Mouse (Mus musculus) hindbrain, postnatal 0 days (tissue): Measurements from ENCODE around the gene Mrpl50. TPM values are rescaled to one million over a fixed set of nuclear protein-coding genes. Genes with fewer than 3 reads are reported as not detected.
"Not testable (repeated sequence)": the region's sequence is repeated elsewhere in the genome, so short reads cannot be mapped to it uniquely, and the experiment has no call there.

Experiments used
- ATAC-seq: fragments of 200-750 bp; cut with Nextera tagmentation; 2 replicates; pipeline ENCODE4 v1.8.0; 2017; ENCODE audit warnings: mild to moderate bottlenecking, moderate TSS enrichment, moderate library complexity
- DNase-seq: peaks from one replicate; pipeline ENCODE4 v3.0.0-alpha.2; 2015; ENCODE audit warnings: low spot score
- H3K27ac ChIP-seq: fragments of 300-500 bp; sonication (generic); 2 replicates; pipeline ENCODE4 v1.5.1; 2014; ENCODE audit warnings: mild to moderate bottlenecking
- H3K27me3 ChIP-seq: fragments of 300-500 bp; sonication (generic); 2 replicates; pipeline ENCODE4 v1.6.1; 2014; ENCODE audit warnings: low read length, mixed read lengths; ENCODE audit not compliant: insufficient read depth
- H3K36me3 ChIP-seq: fragments of 300-500 bp; sonication (generic); 2 replicates; pipeline ENCODE4 v1.6.1; 2014; ENCODE audit warnings: low read length, mixed read lengths; ENCODE audit not compliant: insufficient read depth
- H3K4me1 ChIP-seq: fragments of 300-500 bp; sonication (generic); 2 replicates; pipeline ENCODE4 v1.6.1; 2014; ENCODE audit warnings: antibody characterized with exemption, low read length, mixed read lengths; ENCODE audit not compliant: insufficient read depth
- H3K4me2 ChIP-seq: fragments of 300-500 bp; sonication (generic); 2 replicates; pipeline ENCODE4 v1.6.1; 2014; ENCODE audit warnings: low read depth, mild to moderate bottlenecking, low read length, moderate library complexity, mixed read lengths
- H3K4me3 ChIP-seq: fragments of 300-500 bp; sonication (generic); 2 replicates; pipeline ENCODE4 v1.5.1; 2014; ENCODE audit warnings: low read length
- H3K9ac ChIP-seq: fragments of 300-500 bp; sonication (generic); replicated peaks from 2 replicates; pipeline ENCODE4 v1.6.1; 2014; ENCODE audit warnings: mild to moderate bottlenecking, low read length, moderate library complexity, mixed read lengths
- H3K9me3 ChIP-seq: fragments of 300-500 bp; sonication (generic); 2 replicates; pipeline ENCODE4 v1.6.1; 2016; ENCODE audit warnings: low read length, mixed read lengths
- CTCF ChIP-seq: IDR thresholded peaks from 2 replicates; pipeline ENCODE4 v1.5.1; 2016; ENCODE audit warnings: antibody characterized with exemption, control low read depth, low read depth
- WGBS: fragments of 180-500 bp; shearing (Covaris S2); extraction: QIAGEN DNeasy Blood & Tissue Kit; methylation state at CpG from one replicate; pipeline ENCODE4 v1.1.7; 2014; 5-methylcytosine and 5-hydroxymethylcytosine counted together
- polyA plus RNA-seq: library from polyadenylated mRNA; unstranded; fragments of >200 nt; fragmentation: Nextera tagmentation; extraction: Ambion mirVana; gene quantifications from 2 replicates; pipeline ENCODE4 v1.2.1, GENCODE M21; 2015
- total RNA-seq: library from RNA; depleted of rRNA; stranded (reverse); fragments of >200 nt; gene quantifications from 2 replicates; pipeline ENCODE4 v1.2.3, GENCODE M21; 2014

Gene Mrpl50
- total and polyA plus RNA-seq, 2 experiments from 2014 or later = 22.9 to 67.0 TPM

GRCm38 (mm10) chr4:49509183-49509582 is 11.7 kb downstream of the Mrpl50 start:
- no peak overlapping the region for H3K4me3 ChIP-seq
- TF ChIP-seq CTCF = no peak
- H3K9ac ChIP-seq = no peak overlapping the region
- no peak overlapping the region for H3K27ac ChIP-seq
- WGBS = 92% methylated on average over 2 of the region's 2 CpGs
- DNase-seq = no peak
- ATAC-seq = no peak
- no peak overlapping the region for H3K4me2 ChIP-seq
- H3K9me3 ChIP-seq = no peaks in the 10 kb centered on the region
- no peaks in the 10 kb centered on the region for H3K4me1 ChIP-seq
- H3K36me3 ChIP-seq = peaks cover 15% of the 10 kb centered on the region; the same call in 1 of the 2 replicates
- no peaks in the 10 kb centered on the region for H3K27me3 ChIP-seq

GRCm38 (mm10) chr4:49506386-49506785 is 14.5 kb downstream of the Mrpl50 start, which contains the start of gene Baat:
Gene Baat, minus strand, starts transcription at chr4:49506557.
- H3K4me1 ChIP-seq = no peaks in the 10 kb centered on the region
- WGBS = 84% methylated on average over 3 of the region's 3 CpGs
- H3K4me2 ChIP-seq = no peak within 1 kb of the TSS
- no peaks in the 10 kb centered on the region for H3K9me3 ChIP-seq
- H3K4me3 ChIP-seq = no peak within 1 kb of the TSS
- ATAC-seq (no peak), DNase-seq (no peak)
- no peaks in the 10 kb centered on the region for H3K36me3 ChIP-seq
- H3K9ac ChIP-seq = no peak within 1 kb of the TSS
- H3K27ac ChIP-seq = no peak within 1 kb of the TSS
- H3K27me3 ChIP-seq = no peaks in the 10 kb centered on the region
- TF ChIP-seq CTCF = no peak

DNA sequence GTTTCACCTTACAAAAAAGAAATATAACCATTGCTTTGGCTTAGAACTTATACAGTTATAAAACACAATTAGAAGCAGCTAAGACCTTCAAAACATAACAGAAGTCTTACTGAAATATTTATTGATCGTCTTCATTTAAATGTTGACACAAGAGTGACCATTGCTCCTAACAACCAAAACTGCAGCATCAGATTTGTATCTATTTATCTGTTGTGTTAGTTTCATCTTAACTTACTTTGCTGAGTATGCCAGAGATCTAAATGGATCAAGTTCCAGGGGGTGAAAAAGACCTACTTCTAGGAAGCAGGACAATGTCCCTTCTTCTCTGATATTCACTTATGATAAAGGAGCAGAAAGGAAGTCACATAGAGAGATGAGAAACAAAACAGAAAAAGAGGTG is 17.3 kb downstream of the Mrpl50 start:
- TF ChIP-seq CTCF = no peak
- ATAC-seq = no peak
- Histone ChIP-seq H3K9ac (no peak overlapping the region), H3K27me3 (no peaks in the 10 kb centered on the region), H3K36me3 (no peaks in the 10 kb centered on the region), H3K4me1 (no peaks in the 10 kb centered on the region), H3K27ac (no peak overlapping the region), H3K4me2 (no peak overlapping the region), H3K4me3 (no peak overlapping the region), H3K9me3 (no peaks in the 10 kb centered on the region)
- no peak for DNase-seq
- WGBS = 92% methylated on average over 1 of the region's 1 CpGs

DNA sequence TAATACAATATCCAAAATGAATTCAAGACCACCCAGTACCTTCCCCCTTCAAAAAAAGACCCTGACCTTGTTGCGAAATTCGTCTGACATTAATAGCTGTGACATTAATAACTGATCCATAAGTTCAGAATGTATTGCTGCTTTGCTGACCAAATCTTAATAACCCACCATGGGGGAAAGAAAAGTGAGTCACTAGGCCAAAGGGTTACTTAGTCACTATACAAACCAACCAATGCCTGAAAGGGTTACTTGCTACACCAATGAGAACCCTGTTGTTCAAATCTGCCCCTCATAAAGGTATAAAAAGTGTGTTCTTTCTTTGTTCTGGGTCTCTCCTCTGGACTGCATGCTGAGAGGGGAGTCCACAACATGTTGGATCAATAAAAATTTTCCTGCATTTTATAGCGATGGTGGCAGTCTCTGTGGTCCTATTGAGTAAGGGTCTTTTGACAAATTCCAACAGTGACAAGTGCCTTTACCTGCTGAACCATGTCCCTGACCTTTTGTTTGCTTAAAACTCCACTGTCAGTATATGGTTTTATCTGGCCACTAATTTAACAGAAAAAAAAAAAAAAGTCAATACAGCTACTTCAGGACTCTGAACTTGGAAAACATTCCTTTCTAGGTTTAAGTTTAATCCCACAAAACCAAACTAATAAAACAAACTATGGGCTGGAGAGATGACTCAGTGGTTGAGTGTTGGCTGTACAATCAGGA is 34.8 kb downstream of the Mrpl50 start:
- H3K27me3 ChIP-seq, DNase-seq, H3K27ac ChIP-seq, H3K9ac ChIP-seq, H3K4me3 ChIP-seq, H3K4me1 ChIP-seq, H3K4me2 ChIP-seq, H3K36me3 ChIP-seq, H3K9me3 ChIP-seq, ATAC-seq: not testable (repeated sequence)
- 73% methylated on average over 3 of the region's 3 CpGs for WGBS

DNA sequence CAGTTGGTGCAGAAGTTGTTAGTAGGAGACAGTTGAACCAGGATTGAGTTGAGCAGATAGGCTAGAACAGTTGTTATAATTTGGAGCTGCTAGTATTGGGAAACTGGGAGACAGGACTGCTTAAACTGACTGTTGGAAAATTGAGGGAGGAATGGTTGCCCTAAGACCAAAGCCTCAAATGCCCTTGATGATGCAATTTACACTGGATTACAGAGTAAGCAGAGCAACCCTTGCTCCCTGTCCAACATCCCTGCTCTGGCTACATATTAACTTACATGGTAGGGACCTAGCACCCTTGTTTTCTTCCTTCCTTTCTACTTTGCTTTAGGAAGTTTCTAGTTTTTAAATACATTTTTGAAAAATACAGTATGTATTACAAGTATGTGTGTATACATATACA is 35.5 kb downstream of the Mrpl50 start:
- Histone ChIP-seq H3K27me3 (no peaks in the 10 kb centered on the region), H3K36me3 (no peaks in the 10 kb centered on the region), H3K4me1 (no peaks in the 10 kb centered on the region), H3K9ac (no peak overlapping the region), H3K4me3 (no peak overlapping the region), H3K27ac (no peak overlapping the region), H3K4me2 (no peak overlapping the region), H3K9me3 (no peaks in the 10 kb centered on the region)
- ATAC-seq = no peak
- TF ChIP-seq CTCF = no peak
- no peak for DNase-seq

DNA sequence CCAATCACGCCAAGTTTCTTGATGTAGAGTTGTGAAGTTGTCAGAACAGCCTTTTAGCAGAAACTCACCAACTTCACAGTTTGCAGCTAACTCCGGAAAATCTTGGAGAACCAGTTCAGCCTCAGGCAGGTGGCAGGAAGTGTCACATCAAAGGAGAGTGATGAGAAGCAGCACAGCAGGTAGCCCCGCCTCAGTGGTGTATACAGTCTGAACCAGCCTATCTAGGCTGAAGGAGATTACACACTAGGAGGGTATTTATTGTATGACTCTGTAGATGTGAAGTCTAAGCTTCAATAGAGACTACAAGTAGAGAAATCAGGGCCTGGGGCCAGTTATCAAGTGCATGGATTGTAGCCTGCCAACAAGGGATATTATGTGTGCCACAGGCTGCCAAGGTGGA is 40.0 kb downstream of the Mrpl50 start:
- no peaks in the 10 kb centered on the region for H3K27me3 ChIP-seq
- no peak overlapping the region for H3K9ac ChIP-seq
- H3K9me3 ChIP-seq = no peaks in the 10 kb centered on the region
- DNase-seq (no peak), ATAC-seq (no peak)
- H3K4me3 ChIP-seq = no peak overlapping the region
- no peak for TF ChIP-seq CTCF
- H3K4me1 ChIP-seq = no peaks in the 10 kb centered on the region
- WGBS = 71% methylated on average over 3 of the region's 3 CpGs
- no peak overlapping the region for H3K27ac ChIP-seq
- no peaks in the 10 kb centered on the region for H3K36me3 ChIP-seq
- H3K4me2 ChIP-seq = no peak overlapping the region

DNA sequence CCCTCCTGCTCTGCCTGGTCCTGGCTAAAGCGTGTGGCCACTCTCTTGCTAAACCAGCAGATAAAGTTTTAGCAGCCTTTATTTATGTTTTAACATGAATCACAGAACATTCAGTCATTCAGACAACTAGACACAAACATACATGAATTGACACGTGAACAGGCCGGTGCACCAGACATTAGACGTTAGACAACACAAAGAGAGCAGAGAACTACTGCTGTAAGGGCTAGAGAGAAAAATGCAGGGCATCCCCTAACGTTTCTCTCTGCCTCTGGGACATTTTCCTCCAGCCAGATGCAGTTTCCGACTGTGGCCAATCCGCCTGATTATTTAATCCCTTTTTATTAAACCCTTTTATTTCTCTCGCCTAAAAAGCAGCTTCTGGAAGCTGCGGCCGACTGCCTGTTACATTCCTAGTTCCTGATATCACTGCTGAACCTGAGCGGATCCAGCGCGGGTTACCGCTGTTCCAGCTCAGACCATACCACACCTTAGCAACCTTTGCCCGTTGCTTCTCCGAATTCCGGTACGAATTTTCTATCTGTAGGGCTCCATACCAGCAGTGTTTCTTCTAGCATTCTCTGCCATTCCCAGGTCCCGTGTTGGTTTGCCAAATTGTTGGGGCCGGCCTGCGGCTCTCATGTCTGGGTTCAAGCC is 40.7 kb downstream of the Mrpl50 start:
- 25% methylated on average over 21 of the region's 21 CpGs for whole genome bisulfite sequencing
- no peaks in the 10 kb centered on the region for H3K36me3 ChIP-seq
- H3K4me2 ChIP-seq = 0 out of 2 replicates have a peak overlapping the region, but pooled peaks have one; percentile 10
- TF ChIP-seq CTCF = no peak
- no peak overlapping the region for H3K9ac ChIP-seq
- DNase-seq (no peak), ATAC-seq (no peak)
- no peak overlapping the region for H3K4me3 ChIP-seq
- no peak overlapping the region for H3K27ac ChIP-seq
- H3K4me1 ChIP-seq = no peaks in the 10 kb centered on the region
- H3K9me3 ChIP-seq = no peaks in the 10 kb centered on the region
- no peaks in the 10 kb centered on the region for H3K27me3 ChIP-seq

- H3K27me3 ChIP-seq, H3K4me2 ChIP-seq, H3K4me3 ChIP-seq, H3K36me3 ChIP-seq, H3K4me1 ChIP-seq, H3K9ac ChIP-seq, H3K27ac ChIP-seq, ATAC-seq, DNase-seq, H3K9me3 ChIP-seq: not testable (repeated sequence)
- WGBS = 42% methylated on average over 2 of the region's 2 CpGs
These were observed 41.9 kb downstream of the Mrpl50 start for GRCm38 (mm10) chr4:49479035-49479434.
